Mouse (Mus musculus): Measurements from ENCODE around the gene Tcf3.
A peak's percentile ranks its signal among the peaks of the same experiment; 100 is the strongest.

The Tcf3 gene

DNA sequence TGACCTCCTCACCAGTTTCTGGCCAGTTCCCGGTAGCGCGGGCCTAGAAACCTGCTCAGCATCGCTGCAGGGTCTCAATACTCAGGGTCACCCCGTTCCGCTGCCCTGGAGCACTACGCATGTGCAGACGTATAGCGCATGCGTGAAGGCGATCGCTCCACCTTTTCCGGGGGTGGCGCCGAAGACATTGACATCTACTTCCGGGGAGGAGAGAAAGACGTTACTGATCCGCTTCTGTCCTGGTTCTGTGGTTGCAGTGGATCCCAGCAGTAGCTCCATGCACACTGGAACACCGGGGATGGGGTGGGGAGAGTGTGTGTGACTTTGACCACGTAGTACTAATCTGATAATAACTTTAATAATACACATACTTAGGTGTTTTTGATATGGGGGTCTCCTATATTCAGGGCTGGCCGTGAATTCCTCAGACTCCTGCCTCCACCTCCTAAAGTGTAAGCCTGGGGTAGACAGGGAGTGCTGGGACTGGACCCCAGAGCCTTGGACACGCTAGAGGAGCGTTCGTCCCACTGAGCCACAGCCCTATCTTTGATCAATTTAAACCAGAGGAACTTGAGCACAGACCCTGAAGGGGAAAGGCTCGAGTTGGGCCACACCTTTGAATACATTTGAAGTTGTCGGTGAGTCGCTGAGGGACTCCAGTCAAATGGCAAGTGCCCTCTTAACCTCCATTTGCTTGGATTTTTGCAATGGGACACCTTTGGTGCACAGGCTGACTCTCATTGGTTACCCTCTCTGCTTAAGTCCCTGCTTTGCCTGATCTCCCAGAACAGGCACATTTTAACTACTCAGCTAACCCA lies 26.6 kb downstream of the Tcf3 start, which contains the start of gene Uqcr11:
Gene Uqcr11, minus strand, starts transcription at position 147 of the 818 bp plus-strand sequence.
- peak; percentile 92 for DNase-seq (ENCODE audit: low spot score)

DNA sequence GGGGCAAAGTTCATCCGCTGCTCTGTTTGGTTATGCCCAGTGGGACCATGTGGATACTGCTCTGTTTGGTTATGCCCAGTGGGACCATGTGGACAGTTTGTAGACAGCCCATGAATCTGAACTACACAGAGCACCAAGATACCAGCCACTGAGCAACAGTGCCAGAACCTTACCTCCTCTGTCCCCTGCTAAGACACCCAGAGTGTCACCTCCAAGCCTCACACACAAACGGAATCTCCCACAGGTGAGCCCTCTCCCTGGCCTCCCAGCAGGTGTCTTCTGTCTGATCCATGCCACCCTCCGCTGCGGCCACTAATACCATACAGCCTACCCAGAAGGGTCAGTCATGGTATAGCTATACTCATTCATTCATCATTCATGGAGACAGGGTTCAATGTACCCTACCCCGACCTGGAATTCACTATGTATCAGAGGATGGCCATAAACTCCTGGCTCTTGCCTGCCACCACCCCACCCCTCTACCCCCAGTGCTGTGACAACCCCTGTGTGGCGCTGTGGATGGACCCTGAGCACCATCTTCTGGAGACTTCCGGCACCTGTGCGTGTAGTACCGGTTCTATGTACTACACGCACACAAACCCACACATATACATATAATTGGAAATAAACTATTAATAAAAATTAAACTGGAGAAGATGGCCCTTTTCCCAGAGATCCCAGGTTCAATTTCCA lies 27.8 kb downstream of the Tcf3 start:
- DNase-seq (ENCODE audit: low spot score): peak; percentile 44

DNA sequence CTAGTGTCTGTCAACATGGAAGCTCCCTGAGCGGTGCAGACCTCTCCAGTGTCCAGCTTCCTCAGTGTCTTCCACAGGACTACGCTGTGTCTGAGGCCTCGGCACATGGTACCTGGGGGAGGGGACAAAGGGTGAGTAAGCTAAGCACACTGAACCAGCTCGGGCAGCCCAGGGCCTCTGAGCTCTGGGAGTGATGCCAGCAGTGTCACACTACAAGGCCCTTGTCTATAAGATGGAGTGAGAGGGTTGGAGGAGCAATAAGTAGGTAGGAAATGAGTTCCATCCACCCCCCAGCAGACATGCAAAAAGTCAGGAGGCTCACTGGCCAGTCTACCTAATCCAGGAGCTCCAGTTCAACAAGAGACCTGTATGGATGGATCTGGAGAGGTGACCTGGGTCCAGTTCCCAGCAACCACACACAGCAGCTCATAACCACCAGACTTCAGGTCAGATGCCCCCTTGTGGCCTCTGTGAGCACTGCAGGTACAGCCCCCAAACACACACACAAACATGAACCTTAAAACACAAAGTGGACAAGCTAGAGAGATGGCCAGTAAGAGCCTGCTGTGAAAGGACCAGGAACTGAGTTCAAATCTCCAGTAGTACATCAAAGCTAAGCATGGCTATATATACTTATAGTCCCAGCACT lies 30.3 kb downstream of the Tcf3 start:
- peak; percentile 68 for DNase-seq (ENCODE audit: low spot score)

DNA sequence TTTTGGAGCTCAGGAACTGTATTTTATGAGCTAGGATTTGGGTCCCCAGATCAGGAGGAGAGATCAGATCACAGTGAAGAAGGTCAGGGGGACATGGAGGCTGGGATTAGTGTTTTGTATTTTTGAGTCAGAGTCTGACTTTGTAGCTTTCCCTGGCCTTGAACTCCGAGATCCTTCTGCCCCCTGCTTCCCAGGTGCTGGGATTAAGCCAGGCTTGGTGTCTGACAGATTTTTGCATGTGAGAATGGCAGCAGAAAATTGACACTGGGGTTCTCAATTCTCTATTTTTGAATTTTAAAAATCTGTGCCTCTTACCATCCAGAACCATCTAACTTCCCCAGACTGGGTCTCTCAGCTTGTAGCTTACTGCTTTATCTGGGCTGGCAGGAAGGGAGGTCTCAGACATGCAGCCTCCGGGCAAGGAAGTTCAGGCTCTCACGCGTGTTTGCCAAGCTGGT lies 32.7 kb downstream of the Tcf3 start:
- no peak for DNase-seq (ENCODE audit: low spot score)

DNA sequence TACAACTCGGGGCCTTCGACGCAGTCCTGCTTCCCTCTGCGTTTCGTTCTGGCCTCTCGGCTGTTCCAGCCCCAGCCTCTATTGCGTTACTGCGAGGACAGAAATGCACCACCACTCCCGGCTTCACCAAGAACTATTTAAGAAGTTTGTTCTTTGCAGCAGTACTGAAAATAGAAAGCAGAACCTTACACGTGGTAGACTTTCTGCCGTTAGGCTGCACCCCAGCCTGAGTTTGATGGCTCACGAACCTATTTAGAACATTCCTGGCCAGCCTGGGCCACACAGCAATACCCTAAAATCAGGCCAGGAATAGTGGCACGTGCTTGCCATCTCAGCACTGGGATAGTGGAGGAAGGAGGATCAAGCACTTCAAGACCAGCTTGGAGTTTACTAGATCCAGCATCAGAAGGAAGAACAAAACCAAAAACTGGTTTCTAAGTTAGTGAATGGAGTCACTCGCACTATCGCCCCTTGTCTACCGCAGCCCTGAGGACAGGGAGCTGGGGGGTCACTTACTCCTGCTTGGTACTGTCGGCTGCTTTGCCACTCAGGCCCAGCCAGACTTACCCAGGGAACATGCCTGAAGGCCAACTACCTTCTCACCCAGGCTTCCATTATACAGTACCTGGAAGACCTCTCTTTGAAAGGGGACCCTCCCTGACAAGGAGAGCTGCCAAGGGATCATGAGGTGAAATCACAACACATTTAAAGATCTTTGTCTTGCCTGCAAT lies 33.3 kb downstream of the Tcf3 start:
- no peak for DNase-seq (ENCODE audit: low spot score)

DNA sequence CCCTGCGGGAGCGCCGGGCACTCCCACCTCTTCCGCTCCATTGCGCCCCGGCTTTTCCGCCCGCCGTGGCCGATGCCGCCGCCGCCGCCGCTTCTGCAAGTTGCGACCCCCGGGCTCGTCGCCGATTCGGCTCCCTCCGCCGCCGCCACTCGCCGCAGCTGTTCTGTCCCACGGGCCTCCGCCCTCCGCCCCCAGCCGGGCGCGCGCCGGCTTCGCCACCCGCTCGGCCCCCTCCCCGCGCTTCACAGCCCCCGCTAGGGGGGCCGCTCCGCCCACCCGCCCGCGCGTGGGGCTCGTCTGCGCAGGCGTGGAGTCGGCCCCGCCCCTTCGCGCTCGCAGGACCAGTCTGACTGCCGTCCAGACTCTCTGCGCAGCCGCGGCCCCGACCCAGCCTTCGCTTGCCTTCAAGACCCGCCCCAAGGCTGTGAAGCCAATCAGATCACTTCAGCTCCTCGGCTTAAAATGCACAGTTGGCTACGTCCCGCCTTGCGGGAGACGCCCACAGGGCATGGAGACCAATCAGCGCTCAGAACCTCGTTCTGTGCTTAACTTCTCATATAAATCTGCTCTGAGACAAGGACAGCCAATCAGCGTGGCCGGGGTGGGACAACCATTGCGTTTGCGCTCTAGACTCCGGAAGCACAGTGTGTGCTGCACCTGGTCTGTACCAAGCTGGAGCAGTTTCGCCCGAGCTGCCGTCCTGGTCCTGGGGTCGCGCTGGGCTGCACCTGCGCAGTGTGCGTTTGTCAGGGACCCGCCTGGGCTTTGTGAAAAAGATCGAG lies 34.1 kb downstream of the Tcf3 start, which contains the start of gene Mbd3:
Gene Mbd3, minus strand, starts transcription at position 360 of the 782 bp plus-strand sequence.
- peak; percentile 99 for DNase-seq (ENCODE audit: low spot score)

DNA sequence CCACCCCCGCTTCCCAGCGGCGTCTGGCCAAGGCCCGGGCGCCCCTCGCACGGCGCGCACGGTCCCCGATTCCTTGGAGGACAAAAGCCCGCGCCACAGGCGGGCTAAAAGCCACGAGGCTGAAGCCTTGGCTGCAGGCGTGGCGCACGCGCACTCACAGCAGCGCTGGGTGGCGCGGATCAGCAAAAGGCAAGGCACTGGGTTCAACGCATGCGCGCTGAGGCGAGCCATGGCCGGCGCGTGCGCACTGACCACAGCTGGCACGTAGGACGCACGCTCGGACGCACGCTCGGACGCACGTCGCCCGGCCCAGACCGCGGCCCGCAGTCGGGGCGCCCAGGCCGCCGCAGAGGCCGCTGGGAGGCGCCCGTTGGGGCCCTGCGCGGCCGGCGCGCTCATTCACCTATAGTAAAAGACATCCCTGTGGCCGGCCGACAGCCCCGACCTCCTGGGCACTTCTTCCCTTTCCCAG lies 34.7 kb downstream of the Tcf3 start:
- DNase-seq (ENCODE audit: low spot score): peak; percentile 98

DNA sequence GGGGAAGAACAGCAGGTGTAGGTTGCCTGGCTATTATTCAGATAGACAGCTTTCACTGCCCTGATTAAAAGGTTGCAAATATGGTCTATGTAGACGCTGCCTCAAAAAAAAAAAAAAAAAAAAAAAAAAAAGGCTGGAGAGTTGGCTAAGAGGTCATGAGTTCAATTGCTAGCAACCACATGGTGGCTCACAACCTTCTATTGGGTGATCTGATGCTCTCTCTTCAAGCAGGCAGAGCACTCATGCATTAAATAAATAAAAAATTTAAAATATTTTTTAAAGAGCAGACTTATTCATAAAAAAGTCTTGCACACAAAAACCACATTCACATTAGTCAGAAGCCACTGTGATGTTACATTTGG lies 35.3 kb downstream of the Tcf3 start:
- no peak for DNase-seq (ENCODE audit: low spot score)

DNA sequence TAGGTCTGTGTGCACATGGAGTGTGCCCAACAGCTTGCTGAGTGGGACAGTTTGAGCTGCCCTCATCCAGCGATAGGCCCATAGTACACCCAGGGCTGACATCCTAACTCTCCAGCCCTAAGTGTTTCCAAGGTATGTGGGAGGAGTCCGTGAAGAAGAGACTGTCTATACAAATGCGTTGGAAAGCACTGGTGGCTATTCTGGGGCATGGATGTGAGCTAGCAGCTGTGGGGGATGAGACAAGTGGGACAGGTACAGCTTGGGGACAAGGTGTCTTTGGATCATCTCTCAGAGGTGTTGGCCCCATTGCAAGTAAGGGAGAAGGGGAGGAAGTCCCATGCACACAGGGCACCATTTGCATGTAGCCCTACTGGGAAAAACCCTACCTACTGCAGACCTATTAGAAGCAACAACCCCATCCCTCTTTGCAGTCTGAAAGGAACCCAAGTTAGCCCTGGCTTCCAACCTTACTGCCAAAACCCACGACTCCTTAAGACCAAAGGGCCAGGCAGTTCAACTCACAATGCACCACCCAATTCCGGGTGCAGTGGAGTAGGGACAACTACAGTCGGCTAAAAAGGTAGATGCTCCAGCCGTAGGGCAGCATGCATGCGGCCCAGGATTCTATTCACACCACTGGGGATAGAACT lies 35.8 kb downstream of the Tcf3 start:
- DNase-seq (ENCODE audit: low spot score): no peak

DNA sequence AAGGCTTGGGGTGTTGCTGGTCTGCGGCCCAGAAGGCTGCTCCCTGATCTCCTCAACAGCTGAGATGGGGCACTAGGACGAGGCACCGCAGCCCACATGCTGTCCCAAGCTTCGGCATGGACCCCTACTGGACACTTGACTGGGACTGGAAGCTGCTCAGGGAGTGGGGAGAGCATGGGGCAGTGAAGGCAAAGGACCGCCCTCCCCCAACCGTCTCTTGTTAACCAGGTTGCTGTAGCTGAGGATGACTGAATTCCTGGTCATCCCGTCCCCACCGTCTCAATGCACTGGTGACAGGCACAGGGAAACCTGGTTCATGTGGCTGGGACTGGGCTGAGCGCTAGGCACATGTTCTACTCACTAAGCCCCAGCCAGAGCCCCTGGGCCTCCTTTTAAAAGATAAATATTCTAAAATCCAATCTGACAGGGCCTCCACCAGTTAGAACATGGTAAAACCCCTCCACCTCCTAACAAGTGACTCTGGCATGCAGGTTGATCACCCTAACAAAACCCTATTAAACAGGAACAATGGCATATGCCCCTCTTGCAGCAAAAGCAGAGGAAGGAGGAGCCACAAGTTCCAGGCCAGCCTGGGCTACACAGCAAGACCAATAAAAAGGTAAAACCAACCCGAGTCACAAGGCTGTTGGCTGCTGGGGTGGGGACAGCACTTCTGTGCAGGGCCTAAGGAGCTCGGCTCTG lies 36.5 kb downstream of the Tcf3 start:
- no peak for DNase-seq (ENCODE audit: low spot score)

DNA sequence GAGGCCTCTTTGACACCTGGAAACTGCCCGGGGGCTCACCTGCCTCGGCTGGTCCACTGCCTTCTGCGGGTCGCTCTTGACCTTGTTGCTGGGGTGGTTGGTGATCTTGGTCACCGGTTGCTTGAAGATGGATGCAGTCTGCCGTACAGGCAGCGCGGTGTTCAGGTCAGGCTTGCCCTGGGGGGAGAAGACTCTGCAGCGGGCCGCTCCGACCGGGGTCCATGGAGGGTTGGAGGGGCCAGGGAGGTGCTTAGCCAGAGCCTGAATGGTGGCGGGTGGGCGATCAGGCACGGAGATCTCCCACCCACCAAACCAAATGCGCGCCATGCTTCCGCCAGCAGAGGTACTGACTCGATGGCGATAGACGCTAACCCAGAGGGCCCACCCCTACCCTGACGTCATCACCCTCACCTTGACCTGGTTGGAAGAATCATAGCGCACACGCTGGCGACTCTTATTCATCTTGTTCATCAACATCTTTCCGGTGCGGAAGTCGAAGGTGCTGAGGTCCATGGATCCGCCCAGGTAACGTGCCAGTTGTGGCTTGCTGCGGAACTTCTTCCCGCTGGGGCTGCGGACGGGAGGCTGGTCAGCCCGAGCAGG lies 38.3 kb downstream of the Tcf3 start:
- no peak for DNase-seq (ENCODE audit: low spot score)

DNA sequence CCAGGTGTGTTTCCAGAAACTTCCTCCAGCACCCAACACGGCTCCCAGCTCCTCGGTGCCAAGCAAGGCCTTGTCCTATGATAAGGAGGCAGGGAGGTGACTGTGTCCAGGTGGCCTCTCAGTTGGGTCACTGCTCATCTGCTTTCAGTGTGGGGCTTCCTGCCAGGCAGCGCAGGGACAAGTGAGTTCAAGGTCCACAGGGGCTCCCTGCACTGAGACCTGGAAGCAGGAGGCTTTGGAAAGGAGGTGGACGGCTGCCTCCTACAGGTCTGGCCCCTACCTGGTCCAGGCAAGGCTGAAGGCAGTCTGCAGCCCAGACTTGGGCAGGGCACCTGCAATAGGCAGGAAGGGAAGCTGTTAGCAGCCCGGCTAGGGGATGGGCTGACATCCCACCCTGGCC lies 40.8 kb downstream of the Tcf3 start:
- DNase-seq (ENCODE audit: low spot score): no peak

DNA sequence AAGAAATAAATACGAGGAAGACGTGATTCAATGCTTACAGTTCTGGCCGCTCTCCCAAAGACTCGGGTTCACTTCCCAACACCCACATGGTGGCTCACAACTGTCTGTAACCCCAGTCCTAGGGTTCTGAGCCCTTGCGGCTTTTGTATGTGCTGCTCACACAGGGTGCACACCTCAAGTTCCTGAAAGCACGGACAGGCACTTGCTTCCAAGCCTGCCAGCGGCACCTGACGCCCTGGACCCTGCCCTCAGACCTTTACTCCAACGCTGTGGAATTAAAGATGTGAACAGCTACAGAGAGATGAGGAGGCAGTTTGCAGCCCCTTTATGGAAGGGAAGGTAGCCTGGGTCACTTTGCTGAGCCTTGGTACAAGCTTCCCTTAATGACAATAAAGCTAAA lies 42.8 kb downstream of the Tcf3 start:
- DNase-seq (ENCODE audit: low spot score): no peak

DNA sequence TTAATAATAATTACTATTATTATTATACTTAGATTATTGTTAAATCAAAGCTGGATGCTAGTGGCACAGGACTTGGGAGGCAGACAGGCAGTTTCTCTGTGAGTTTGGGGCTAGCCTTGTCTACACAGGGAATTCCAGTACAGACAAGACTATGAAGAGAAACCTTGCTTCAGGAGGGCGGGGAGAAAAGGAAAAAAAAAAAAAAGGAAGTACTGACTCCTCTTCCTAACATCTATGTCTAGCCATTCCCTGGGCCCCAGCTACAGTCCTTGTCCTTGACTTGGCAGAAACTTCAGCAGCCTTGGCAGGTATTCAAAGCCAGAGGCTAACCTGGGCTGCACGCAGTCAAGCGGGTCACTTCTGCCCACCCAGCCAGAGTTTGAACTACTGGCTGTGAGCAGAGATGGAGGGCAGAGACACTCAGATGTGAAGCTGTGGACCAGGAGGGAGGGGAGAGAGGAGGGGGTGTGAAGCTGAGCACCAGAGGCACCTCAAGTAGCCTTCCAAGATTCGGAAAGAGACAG lies 44.2 kb downstream of the Tcf3 start:
- no peak for DNase-seq (ENCODE audit: low spot score)

DNA sequence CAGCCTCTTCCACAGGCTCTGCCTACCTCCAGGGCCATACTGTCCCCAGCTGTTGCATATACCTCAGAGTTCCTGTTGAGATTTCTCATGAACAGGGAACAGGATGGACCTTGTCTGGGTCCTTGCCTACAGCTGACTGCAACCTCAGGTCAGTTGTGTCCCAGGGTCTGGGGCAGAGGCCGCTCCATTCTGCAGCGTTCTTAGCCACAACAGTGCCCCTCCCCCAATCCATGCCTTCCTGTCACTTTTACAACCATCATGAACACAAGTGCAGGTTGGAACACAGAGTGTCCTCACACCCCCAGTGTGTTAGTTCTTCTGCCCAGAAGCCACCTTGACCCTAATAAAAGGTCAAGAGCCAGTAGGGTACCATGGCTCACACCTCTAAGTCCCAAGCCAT lies 44.7 kb downstream of the Tcf3 start:
- DNase-seq (ENCODE audit: low spot score): no peak

DNA sequence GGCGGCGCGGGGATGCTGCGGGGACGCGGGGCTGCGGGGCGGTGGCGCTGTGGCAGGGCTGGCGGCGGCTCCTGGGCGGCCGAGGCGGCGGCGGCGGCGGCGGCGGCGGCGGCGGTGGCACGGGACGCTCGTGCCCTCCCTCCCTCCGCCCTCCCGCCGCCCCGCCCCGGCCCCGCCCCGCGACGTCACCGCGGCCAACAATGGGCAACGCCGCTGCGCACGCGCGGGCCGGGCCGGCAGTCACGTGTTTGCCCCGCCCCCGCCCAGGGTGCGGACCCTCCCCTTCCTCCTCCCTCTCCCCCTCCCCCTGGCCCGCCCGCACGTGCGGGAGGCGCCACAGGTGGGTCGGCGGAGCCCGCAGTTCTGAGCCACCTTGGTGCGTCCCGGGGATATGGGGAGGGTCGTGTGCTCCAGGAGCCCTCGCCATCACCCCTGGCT lies 45.9 kb downstream of the Tcf3 start, which contains the start of gene Mex3d:
Gene Mex3d, minus strand, starts transcription at position 138 of the 438 bp plus-strand sequence.
- peak; percentile 89 for DNase-seq (ENCODE audit: low spot score)

DNA sequence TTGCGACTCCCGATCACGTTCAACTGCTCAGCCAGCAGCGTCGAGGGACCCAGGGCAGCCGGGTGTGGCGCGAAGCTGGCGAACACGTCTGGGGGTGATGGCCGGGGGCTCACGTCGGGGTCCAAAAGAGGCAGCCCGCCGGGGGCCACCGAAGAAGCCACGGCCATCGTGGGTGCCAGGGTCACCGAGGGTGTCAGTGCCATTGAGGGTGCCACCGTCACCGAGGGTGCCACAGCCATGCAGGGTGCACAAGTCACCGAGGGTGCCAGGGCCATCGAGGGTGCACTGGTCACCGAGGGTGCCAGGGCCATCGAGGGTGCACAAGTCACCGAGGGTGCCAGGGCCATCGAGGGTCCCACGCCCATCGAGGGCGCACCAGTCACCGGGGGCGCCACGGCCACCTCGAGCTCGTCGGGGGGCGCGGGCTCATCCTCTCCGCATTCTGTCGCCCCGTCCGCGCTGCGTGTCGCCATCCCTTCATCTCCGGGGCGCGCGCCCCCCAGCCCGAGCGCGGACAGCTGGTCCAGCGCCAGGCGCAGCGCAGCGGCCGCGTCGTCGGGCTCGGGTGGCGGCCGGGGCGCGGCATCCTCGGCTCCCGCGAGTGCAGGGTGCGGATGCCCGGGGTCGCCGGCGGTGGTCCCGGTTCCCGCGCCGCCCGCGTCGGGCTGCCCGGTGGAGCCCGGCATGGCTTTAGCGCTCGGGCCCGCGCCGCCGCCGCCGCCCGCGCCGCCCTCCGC lies 46.5 kb downstream of the Tcf3 start:
- no peak for DNase-seq (ENCODE audit: low spot score)

Measured in MN1 (cell line).